Mouse (Mus musculus): ENCODE results near the gene Cdk2ap2. TPM values are rescaled to one million over a fixed set of nuclear protein-coding genes. Genes with fewer than 3 reads are reported as not detected.
A peak's percentile ranks its signal among the peaks of the same experiment; 100 is the strongest.

Cdk2ap2 gene
- total and polyA plus RNA-seq, 2 experiments from 2014 or later: 37.4 to 60.5 TPM

DNA sequence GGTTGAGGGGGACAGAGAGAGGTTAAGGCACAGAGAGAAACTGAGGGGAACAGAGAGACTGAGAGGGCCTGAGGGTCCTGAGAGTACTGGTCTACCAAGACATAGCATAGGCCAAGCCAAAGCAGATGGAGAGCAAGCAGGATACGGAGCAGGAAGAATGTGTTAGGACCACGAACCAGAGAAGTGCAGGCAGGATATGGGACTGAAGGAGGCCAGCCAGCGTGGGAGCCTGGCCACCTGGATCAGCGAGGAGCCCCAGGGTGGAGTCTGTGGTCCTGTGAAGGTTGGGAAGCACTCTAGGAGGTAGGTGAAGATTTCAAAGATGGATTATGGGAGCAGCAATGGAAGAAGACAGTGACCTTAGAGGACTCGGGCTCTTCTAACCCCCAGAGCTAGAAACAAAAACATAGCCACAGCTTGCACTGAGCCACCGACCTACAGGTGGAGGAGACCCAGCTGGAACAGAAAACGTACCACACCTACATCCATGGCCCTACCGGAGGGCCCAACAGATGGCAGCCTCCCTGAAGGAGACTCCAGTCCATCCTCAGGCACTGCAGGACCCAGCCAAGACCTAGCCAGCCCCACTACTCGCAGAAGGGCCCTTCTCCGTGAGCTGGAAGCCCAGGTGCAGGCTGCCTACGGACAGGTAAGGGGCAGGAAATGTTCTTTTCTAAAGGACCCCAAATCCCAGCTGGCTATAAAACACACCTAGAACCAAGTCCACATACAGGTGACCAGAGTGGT lies 14.6 kb upstream of the Cdk2ap2 start:
- Histone ChIP-seq H3K9ac (replicated peaks; ENCODE audit: low read length, poor library complexity, severe bottlenecking) (no peak overlapping the region), H3K36me3 (ENCODE audit: insufficient read depth, low read length) (no peaks in the 10 kb centered on the region), H3K9me3 (ENCODE audit: low read length) (no peaks in the 10 kb centered on the region), H3K4me2 (ENCODE audit: low read depth, low read length, poor library complexity, severe bottlenecking) (no peak overlapping the region), H3K4me3 (ENCODE audit: low read depth, low read length) (no peak overlapping the region), H3K27ac (ENCODE audit: low read depth, low read length) (no peak overlapping the region), H3K4me1 (ENCODE audit: insufficient read depth, low read length) (no peaks in the 10 kb centered on the region), H3K27me3 (ENCODE audit: insufficient read depth, low read length) (no peaks in the 10 kb centered on the region)
- WGBS: 83% methylated on average over 11 of the region's 11 CpGs
- ATAC-seq (ENCODE audit: low FRiP score) (no peak), DNase-seq (ENCODE audit: low spot score) (no peak)
- TF ChIP-seq CTCF (IDR thresholded peaks at IDR 0.05): no peak

DNA sequence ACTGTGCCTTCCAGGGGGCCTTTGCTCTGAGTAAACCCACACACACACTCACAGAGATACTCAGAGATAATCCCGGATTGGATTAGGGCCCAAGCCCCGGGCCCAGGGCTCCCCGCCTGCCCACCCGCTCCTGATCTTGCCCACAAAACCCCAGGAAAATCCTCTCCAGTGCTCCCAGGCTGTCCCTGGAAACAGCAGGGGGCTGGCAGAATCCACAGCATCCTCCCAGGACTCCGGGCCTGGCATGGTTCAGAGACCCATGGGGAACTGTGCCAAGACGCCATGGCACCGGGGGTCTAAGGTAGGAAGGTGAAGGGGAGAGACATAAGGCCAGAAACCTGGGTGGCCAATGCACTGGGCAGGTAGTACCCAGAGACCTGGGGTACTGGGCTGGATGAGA lies 13.7 kb upstream of the Cdk2ap2 start:
- ATAC-seq (ENCODE audit: low FRiP score): no peak
- Histone ChIP-seq H3K4me1 (ENCODE audit: insufficient read depth, low read length) (no peaks in the 10 kb centered on the region), H3K9me3 (ENCODE audit: low read length) (no peaks in the 10 kb centered on the region), H3K27me3 (ENCODE audit: insufficient read depth, low read length) (no peaks in the 10 kb centered on the region), H3K9ac (replicated peaks; ENCODE audit: low read length, poor library complexity, severe bottlenecking) (no peak overlapping the region), H3K4me3 (ENCODE audit: low read depth, low read length) (no peak overlapping the region), H3K27ac (ENCODE audit: low read depth, low read length) (no peak overlapping the region), H3K36me3 (ENCODE audit: insufficient read depth, low read length) (no peaks in the 10 kb centered on the region), H3K4me2 (ENCODE audit: low read depth, low read length, poor library complexity, severe bottlenecking) (no peak overlapping the region)
- DNase-seq (ENCODE audit: low spot score): no peak
- no peak for TF ChIP-seq CTCF (IDR thresholded peaks at IDR 0.05)
- WGBS: 83% methylated on average over 7 of the region's 7 CpGs

DNA sequence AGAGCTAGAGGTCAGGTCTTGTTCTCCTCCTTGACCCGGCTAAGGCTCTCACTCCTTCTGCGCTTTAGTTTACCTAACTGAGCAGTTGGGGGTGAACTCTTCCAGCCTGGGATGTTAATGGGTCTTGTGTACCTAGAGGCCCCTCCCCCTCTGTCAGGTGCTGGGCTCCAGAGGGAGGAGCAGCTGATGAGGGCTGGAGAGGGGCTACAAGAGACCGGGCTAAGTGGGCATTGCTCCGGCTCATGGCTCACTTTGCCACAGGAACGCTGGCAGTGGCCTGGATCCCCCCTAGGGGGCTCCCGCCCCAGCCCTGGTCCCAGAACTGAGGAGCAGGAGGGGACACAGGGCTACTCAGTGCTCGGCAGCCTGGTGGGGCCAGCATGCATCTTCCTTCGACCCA lies 13.2 kb upstream of the Cdk2ap2 start:
- H3K27me3 ChIP-seq (ENCODE audit: insufficient read depth, low read length): no peaks in the 10 kb centered on the region
- 31% methylated on average over 8 of the region's 8 CpGs for WGBS
- no peaks in the 10 kb centered on the region for H3K9me3 ChIP-seq (ENCODE audit: low read length)
- no peak overlapping the region for H3K4me3 ChIP-seq (ENCODE audit: low read depth, low read length)
- no peak overlapping the region for H3K27ac ChIP-seq (ENCODE audit: low read depth, low read length)
- ATAC-seq (ENCODE audit: low FRiP score) (no peak), DNase-seq (ENCODE audit: low spot score) (no peak)
- no peak overlapping the region for H3K9ac ChIP-seq (replicated peaks; ENCODE audit: low read length, poor library complexity, severe bottlenecking)
- no peak for TF ChIP-seq CTCF (IDR thresholded peaks at IDR 0.05)
- no peaks in the 10 kb centered on the region for H3K4me1 ChIP-seq (ENCODE audit: insufficient read depth, low read length)
- no peaks in the 10 kb centered on the region for H3K36me3 ChIP-seq (ENCODE audit: insufficient read depth, low read length)
- H3K4me2 ChIP-seq (ENCODE audit: low read depth, low read length, poor library complexity, severe bottlenecking): no peak overlapping the region

DNA sequence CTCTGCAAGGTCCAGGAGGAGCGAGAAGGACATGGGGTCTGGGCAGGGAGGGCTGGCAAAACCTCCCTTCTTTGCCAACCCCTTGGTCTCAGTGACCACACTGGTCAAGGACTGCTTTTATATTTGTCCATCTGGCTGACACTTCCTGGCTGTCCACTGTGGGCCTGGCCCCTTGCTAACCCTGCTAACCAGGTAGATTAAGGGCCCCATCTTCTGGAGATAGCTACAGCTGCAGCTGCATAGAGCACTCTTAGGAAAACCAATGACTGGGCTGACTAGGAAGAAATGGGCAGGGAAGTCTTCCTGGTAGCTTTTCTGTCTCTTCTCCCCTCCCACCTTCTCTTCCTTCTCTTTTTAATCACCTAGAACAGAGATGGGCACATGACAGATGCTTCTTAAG lies 12.0 kb upstream of the Cdk2ap2 start:
- DNase-seq (ENCODE audit: low spot score): no peak
- H3K4me3 ChIP-seq (ENCODE audit: low read depth, low read length): no peak overlapping the region
- no peaks in the 10 kb centered on the region for H3K9me3 ChIP-seq (ENCODE audit: low read length)
- H3K4me1 ChIP-seq (ENCODE audit: insufficient read depth, low read length): no peaks in the 10 kb centered on the region
- 88% methylated on average over 1 of the region's 1 CpGs for WGBS
- no peaks in the 10 kb centered on the region for H3K36me3 ChIP-seq (ENCODE audit: insufficient read depth, low read length)
- no peak overlapping the region for H3K4me2 ChIP-seq (ENCODE audit: low read depth, low read length, poor library complexity, severe bottlenecking)
- H3K27ac ChIP-seq (ENCODE audit: low read depth, low read length): no peak overlapping the region
- ATAC-seq (ENCODE audit: low FRiP score): no peak
- H3K9ac ChIP-seq (replicated peaks; ENCODE audit: low read length, poor library complexity, severe bottlenecking): no peak overlapping the region
- TF ChIP-seq CTCF (IDR thresholded peaks at IDR 0.05): peak; percentile 44
- no peaks in the 10 kb centered on the region for H3K27me3 ChIP-seq (ENCODE audit: insufficient read depth, low read length)

DNA sequence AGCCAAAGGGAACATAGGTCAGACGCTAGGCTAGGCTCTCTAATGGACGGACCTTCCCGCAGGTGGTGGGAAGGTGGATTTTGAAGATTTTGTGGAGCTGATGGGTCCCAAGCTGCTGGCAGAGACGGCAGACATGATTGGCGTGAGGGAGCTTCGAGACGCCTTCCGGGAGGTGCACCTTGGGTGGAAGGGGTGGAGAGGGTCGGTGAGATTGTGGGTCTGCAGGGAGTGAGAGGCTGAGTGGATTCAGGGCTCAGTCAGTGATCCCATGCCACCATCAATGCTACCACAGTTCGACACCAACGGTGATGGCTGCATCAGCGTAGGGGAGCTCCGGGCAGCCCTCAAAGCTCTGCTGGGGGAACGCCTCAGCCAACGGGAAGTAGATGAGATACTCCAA lies 10.8 kb upstream of the Cdk2ap2 start:
- H3K9me3 ChIP-seq (ENCODE audit: low read length): no peaks in the 10 kb centered on the region
- TF ChIP-seq CTCF (IDR thresholded peaks at IDR 0.05): no peak
- H3K9ac ChIP-seq (replicated peaks; ENCODE audit: low read length, poor library complexity, severe bottlenecking): no peak overlapping the region
- WGBS: 90% methylated on average over 15 of the region's 15 CpGs
- H3K4me1 ChIP-seq (ENCODE audit: insufficient read depth, low read length): no peaks in the 10 kb centered on the region
- no peak overlapping the region for H3K4me3 ChIP-seq (ENCODE audit: low read depth, low read length)
- H3K36me3 ChIP-seq (ENCODE audit: insufficient read depth, low read length): no peaks in the 10 kb centered on the region
- no peak for ATAC-seq (ENCODE audit: low FRiP score)
- no peak overlapping the region for H3K27ac ChIP-seq (ENCODE audit: low read depth, low read length)
- no peaks in the 10 kb centered on the region for H3K27me3 ChIP-seq (ENCODE audit: insufficient read depth, low read length)
- H3K4me2 ChIP-seq (ENCODE audit: low read depth, low read length, poor library complexity, severe bottlenecking): no peak overlapping the region
- no peak for DNase-seq (ENCODE audit: low spot score)

DNA sequence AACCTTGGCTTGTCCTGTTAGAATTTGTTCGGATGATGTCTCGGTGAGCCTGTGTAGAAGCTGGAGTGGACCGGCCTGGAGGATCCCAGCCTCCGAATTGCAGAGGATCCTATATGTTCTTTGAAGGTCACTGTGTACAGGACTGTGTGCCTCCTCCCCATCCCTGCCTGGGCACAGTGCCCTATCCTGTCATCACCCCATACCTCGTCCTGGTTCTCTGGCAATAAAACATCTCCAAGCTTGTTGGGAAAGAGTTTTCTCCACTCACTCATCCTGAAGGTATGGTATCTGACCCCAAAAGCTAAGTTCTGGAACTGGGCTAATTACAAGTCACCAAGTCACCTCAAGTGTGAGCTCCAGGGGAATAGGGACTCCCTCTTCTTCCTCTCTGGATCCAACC lies 9.9 kb upstream of the Cdk2ap2 start:
- ATAC-seq (ENCODE audit: low FRiP score) (no peak), DNase-seq (ENCODE audit: low spot score) (no peak)
- Histone ChIP-seq H3K27me3 (ENCODE audit: insufficient read depth, low read length) (no peaks in the 10 kb centered on the region), H3K36me3 (ENCODE audit: insufficient read depth, low read length) (no peaks in the 10 kb centered on the region), H3K9me3 (ENCODE audit: low read length) (no peaks in the 10 kb centered on the region), H3K4me2 (ENCODE audit: low read depth, low read length, poor library complexity, severe bottlenecking) (no peak overlapping the region), H3K27ac (ENCODE audit: low read depth, low read length) (no peak overlapping the region), H3K4me1 (ENCODE audit: insufficient read depth, low read length) (no peaks in the 10 kb centered on the region), H3K4me3 (ENCODE audit: low read depth, low read length) (no peak overlapping the region), H3K9ac (replicated peaks; ENCODE audit: low read length, poor library complexity, severe bottlenecking) (no peak overlapping the region)
- TF ChIP-seq CTCF (IDR thresholded peaks at IDR 0.05): no peak
- 86% methylated on average over 5 of the region's 5 CpGs for WGBS

Data from midbrain, postnatal 0 days (tissue).